14 mouse cellular contexts compared by ENCODE assay signal in the genomic region with DNA sequence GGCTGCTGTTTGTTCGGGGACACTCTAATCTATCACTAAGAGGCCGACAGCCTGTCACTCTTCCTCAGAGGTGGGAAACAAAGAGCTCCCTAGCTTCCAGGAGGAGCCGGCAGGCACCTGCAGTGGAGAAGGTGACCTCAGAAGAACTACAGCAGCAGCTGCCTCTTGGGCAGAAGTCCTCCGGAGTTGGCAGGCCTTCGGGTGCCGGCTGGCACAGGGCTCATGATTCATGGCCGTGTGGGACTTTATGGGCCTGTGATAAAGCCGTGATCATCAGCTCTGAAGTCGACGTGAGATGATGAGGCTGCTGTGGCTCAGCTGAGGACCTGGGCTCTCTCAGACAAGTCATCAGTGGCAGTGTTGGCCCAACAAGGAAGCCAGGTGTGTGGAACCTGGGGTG.
A peak's percentile ranks its signal among the peaks of the same experiment; 100 is the strongest.
DNase-seq lines count a peak whose midpoint lies in the region; ATAC-seq lines count a peak whose summit lies in the region.
"Had no signal": no experiment of that assay in that cellular context is flagged by ENCODE, and none has a peak within 500 bp of the region (broad histone marks: within the 10 kb centered on the region; RNA-seq: fewer than 3 reads in every experiment).

No protein-coding gene starts in this region.

- intact Hi-C loops in heart, postnatal 10 days (cut with DNase I): no loop called here
- intact Hi-C loops in heart, postnatal 25 days (cut with DNase I): no loop called here

- DNase-seq in frontal cortex, postnatal 10 days (ENCODE audit: low spot score in 2 of 2): no peak
- DNase-seq in heart, postnatal 10 days: peak; percentile 10 to 21
- no peak for DNase-seq in heart, postnatal 25 days (ENCODE audit: low spot score)
- peak; percentile 10 to 18 for DNase-seq in right cerebral cortex, adult 2 months (ENCODE audit: low spot score in 2 of 2)
- no peak for DNase-seq in right cerebral cortex, postnatal 14 days
- DNase-seq: adrenal gland, adult 2 months; cerebellum, adult 2 months; kidney, postnatal 25 days; layer of hippocampus, postnatal 36 days; lung, embryonic 14.5 days; thymus, postnatal 25 days had no signal

- ATAC-seq in frontal cortex, adult (ENCODE audit: low TSS enrichment): peak; percentile 55; the same call in 1 of the 2 replicates
- ATAC-seq: forebrain, embryonic 13.5 days; intestine, postnatal 0 days had no signal

Comparison
In these comparisons a context has a peak if more than half of its experiments do, and no peak if none do; other contexts are left out.
1. DNase-seq: peak in heart, postnatal 10 days (2 of 2) and right cerebral cortex, adult 2 months (2 of 2); none in frontal cortex, postnatal 10 days (0 of 2), heart, postnatal 25 days (single experiment) and right cerebral cortex, postnatal 14 days (single experiment).